Mouse (Mus musculus) kidney, postnatal 0 days (tissue): ENCODE measurements around the gene Ecel1. TPM values are rescaled to one million over a fixed set of nuclear protein-coding genes. Genes with fewer than 3 reads are reported as not detected.

ENCODE experiments used
- ATAC-seq: fragments of 200-750 bp; cut with Nextera tagmentation; replicated peaks from 2 replicates; pipeline ENCODE4 v1.8.0; 2017; ENCODE audit warnings: low read depth, moderate number of reproducible peaks, moderate TSS enrichment, moderate library complexity; ENCODE audit not compliant: low FRiP score
- DNase-seq: peaks from one replicate; pipeline ENCODE4 v3.0.0-alpha.2; 2016; ENCODE audit warnings: low spot score
- H3K27ac ChIP-seq: fragments of 300-500 bp; sonication (generic); 2 replicates; pipeline ENCODE4 v1.5.1; 2014; ENCODE audit warnings: mild to moderate bottlenecking
- H3K27me3 ChIP-seq: fragments of 300-500 bp; sonication (generic); 2 replicates; pipeline ENCODE4 v1.6.1; 2014; ENCODE audit warnings: low read length, mixed read lengths; ENCODE audit not compliant: insufficient read depth
- H3K36me3 ChIP-seq: fragments of 300-500 bp; sonication (generic); 2 replicates; pipeline ENCODE4 v1.6.1; 2014; ENCODE audit warnings: low read length, mixed read lengths; ENCODE audit not compliant: insufficient read depth
- H3K4me1 ChIP-seq: fragments of 300-500 bp; sonication (generic); replicated peaks from 2 replicates; pipeline ENCODE4 v1.6.1; 2014; ENCODE audit warnings: antibody characterized with exemption, low read length, mixed read lengths; ENCODE audit not compliant: insufficient read depth
- H3K4me2 ChIP-seq: fragments of 300-500 bp; sonication (generic); 2 replicates; pipeline ENCODE4 v1.6.1; 2014; ENCODE audit warnings: mild to moderate bottlenecking, low read length, moderate library complexity, mixed read lengths
- H3K4me3 ChIP-seq: fragments of 300-500 bp; sonication (generic); replicated peaks from 2 replicates; pipeline ENCODE4 v1.5.1; 2014; ENCODE audit warnings: low read depth, low read length
- H3K9ac ChIP-seq: fragments of 300-500 bp; sonication (generic); 2 replicates; pipeline ENCODE4 v1.6.1; 2014; ENCODE audit warnings: low read depth, low read length
- H3K9me3 ChIP-seq: fragments of 300-500 bp; sonication (generic); replicated peaks from 2 replicates; pipeline ENCODE4 v1.6.1; 2016; ENCODE audit warnings: low read length, inconsistent platforms, mixed read lengths
- CTCF ChIP-seq: IDR thresholded peaks from 2 replicates; pipeline ENCODE4 v1.5.1; 2016; ENCODE audit warnings: antibody characterized with exemption, low read depth, mild to moderate bottlenecking, moderate library complexity
- whole genome bisulfite sequencing: fragments of 180-500 bp; shearing (Covaris S2); extraction: QIAGEN DNeasy Blood & Tissue Kit; methylation state at CpG from one replicate; pipeline ENCODE4 v1.1.7; 2014; 5-methylcytosine and 5-hydroxymethylcytosine counted together
- polyA plus RNA-seq: library from polyadenylated mRNA; unstranded; fragments of >200 nt; fragmentation: Nextera tagmentation; extraction: Ambion mirVana; gene quantifications from 2 replicates; pipeline ENCODE4 v1.2.1, GENCODE M21; 2015

Gene Ecel1
- 0.05 and 0.11 TPM in 2 replicates for polyA plus RNA-seq

GRCm38 (mm10) chr1:87156199-87156587, at the start of gene Ecel1:
TSS of gene Ecel1 (minus strand) at chr1:87156521.
- peak within 1 kb of the TSS; percentile 61 for H3K4me2 ChIP-seq
- no peaks in the 10 kb centered on the region for H3K36me3 ChIP-seq
- H3K4me3 ChIP-seq = peak within 1 kb of the TSS; percentile 31
- ATAC-seq = no peak
- DNase-seq = no peak
- no peak for TF ChIP-seq CTCF
- 5% methylated on average over 11 of the region's 12 CpGs for WGBS
- no peak within 1 kb of the TSS for H3K9ac ChIP-seq
- no peak within 1 kb of the TSS for H3K27ac ChIP-seq
- no peaks in the 10 kb centered on the region for H3K9me3 ChIP-seq
- H3K27me3 ChIP-seq = peaks cover 72% of the 10 kb centered on the region
- H3K4me1 ChIP-seq = no peaks in the 10 kb centered on the region; the same call in 1 of the 2 replicates

DNA sequence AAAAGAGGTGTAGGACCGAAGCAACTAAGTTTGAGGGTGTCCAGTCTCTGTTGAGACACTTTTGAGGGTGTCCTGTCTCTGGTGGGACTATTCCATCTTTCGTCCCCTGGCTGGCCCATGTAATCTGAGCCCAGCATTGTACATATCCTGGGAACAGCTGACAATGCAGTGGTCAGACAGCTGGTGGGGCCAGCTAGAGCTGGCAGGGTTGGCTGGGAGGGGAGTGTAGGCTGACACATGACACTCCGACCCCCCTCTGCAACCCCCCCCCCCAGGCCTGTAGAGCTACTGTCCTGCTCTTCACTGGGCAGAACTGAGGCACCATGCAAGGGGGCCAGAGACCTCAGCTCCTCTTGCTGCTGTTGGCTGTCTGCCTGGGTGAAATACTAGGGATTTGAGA, 49.2 kb upstream of the Ecel1 start:
- no peak overlapping the region for H3K27ac ChIP-seq
- no peak for TF ChIP-seq CTCF
- WGBS = 25% methylated on average over 3 of the region's 3 CpGs
- no peak overlapping the region for H3K9ac ChIP-seq
- H3K4me1 ChIP-seq = no peaks in the 10 kb centered on the region
- DNase-seq (no peak), ATAC-seq (peak; percentile 26; the same call in 1 of the 2 replicates)
- no peak overlapping the region for H3K4me3 ChIP-seq
- H3K4me2 ChIP-seq = no peak overlapping the region
- H3K36me3 ChIP-seq = no peaks in the 10 kb centered on the region
- H3K9me3 ChIP-seq = no peaks in the 10 kb centered on the region
- H3K27me3 ChIP-seq = peaks cover 6% of the 10 kb centered on the region; the same call in 1 of the 2 replicates

DNA sequence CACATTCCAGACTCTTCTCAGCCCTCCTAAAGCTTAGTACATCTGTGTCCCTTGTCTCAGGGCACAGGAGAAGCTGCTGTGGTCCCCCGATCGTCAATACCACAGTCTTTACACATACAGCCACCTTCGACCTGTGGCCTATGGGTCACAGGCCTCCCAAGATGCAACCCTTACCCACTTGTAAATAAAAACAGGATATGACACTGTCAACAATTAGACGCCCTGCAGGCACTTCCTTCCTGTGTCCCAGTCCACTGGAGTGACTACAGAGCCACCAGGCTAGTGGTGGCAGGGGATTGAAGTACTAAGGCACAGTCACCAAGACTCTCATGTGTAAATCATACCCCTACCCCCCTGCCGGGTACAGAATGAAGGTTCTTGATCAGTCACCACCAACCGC, 48.7 kb upstream of the Ecel1 start:
- H3K4me1 ChIP-seq = no peaks in the 10 kb centered on the region
- no peaks in the 10 kb centered on the region for H3K9me3 ChIP-seq
- no peak for TF ChIP-seq CTCF
- 57% methylated on average over 6 of the region's 6 CpGs for WGBS
- no peak overlapping the region for H3K4me3 ChIP-seq
- no peaks in the 10 kb centered on the region for H3K36me3 ChIP-seq
- DNase-seq (no peak), ATAC-seq (no peak)
- no peak overlapping the region for H3K9ac ChIP-seq
- H3K27me3 ChIP-seq = peaks cover 6% of the 10 kb centered on the region; the same call in 1 of the 2 replicates
- no peak overlapping the region for H3K4me2 ChIP-seq
- no peak overlapping the region for H3K27ac ChIP-seq

GRCm38 (mm10) chr1:87204465-87204864, 48.1 kb upstream of the Ecel1 start, which contains the start of gene Chrng:
TSS of gene Chrng (plus strand) at chr1:87204657.
- Histone ChIP-seq H3K27me3 (peaks cover 6% of the 10 kb centered on the region; the same call in 1 of the 2 replicates), H3K27ac (no peak within 1 kb of the TSS), H3K4me3 (no peak within 1 kb of the TSS), H3K36me3 (no peaks in the 10 kb centered on the region), H3K9me3 (no peaks in the 10 kb centered on the region), H3K4me2 (no peak within 1 kb of the TSS), H3K9ac (no peak within 1 kb of the TSS), H3K4me1 (no peaks in the 10 kb centered on the region)
- 88% methylated on average over 7 of the region's 7 CpGs for WGBS
- ATAC-seq = no peak
- no peak for DNase-seq
- no peak for TF ChIP-seq CTCF

GRCm38 (mm10) chr1:87203779-87204178, 47.5 kb upstream of the Ecel1 start:
- no peak overlapping the region for H3K9ac ChIP-seq
- no peak overlapping the region for H3K4me3 ChIP-seq
- WGBS = 78% methylated on average over 5 of the region's 5 CpGs
- H3K36me3 ChIP-seq = no peaks in the 10 kb centered on the region
- no peaks in the 10 kb centered on the region for H3K4me1 ChIP-seq
- ATAC-seq = no peak
- no peak overlapping the region for H3K4me2 ChIP-seq
- peaks cover 6% of the 10 kb centered on the region; the same call in 1 of the 2 replicates for H3K27me3 ChIP-seq
- DNase-seq = no peak
- H3K9me3 ChIP-seq = no peaks in the 10 kb centered on the region
- no peak overlapping the region for H3K27ac ChIP-seq
- no peak for TF ChIP-seq CTCF

DNA sequence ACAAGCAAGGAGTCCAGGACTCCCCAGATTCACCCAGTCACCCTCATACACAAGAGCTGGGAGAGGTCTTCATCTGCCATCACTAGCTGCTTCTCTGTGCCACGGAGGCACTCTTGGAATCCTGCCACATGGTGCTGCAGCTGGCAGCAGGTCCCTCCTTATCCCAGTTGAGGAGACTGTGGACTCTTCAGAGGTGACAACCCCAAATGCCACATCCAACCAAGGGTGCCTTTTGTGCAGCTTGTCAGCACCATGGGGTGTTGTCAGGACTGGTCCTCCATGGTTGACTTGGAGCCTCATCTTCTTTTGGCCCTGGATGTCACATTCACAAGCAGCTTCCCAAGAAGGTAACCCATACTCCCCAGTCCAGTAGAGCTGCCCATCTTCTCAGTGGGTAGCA, 45.5 kb upstream of the Ecel1 start:
- Histone ChIP-seq H3K36me3 (no peaks in the 10 kb centered on the region), H3K27ac (no peak overlapping the region), H3K9ac (no peak overlapping the region), H3K4me2 (no peak overlapping the region), H3K4me3 (no peak overlapping the region), H3K4me1 (no peaks in the 10 kb centered on the region), H3K9me3 (no peaks in the 10 kb centered on the region), H3K27me3 (no peaks in the 10 kb centered on the region)
- WGBS = 61% methylated on average over 1 of the region's 1 CpGs
- no peak for TF ChIP-seq CTCF
- ATAC-seq (no peak), DNase-seq (no peak)

GRCm38 (mm10) chr1:87200811-87201210, 44.5 kb upstream of the Ecel1 start:
- no peaks in the 10 kb centered on the region for H3K27me3 ChIP-seq
- no peak overlapping the region for H3K4me2 ChIP-seq
- H3K9ac ChIP-seq = no peak overlapping the region
- H3K36me3 ChIP-seq = no peaks in the 10 kb centered on the region
- H3K4me1 ChIP-seq = no peaks in the 10 kb centered on the region
- H3K27ac ChIP-seq = no peak overlapping the region
- DNase-seq (no peak), ATAC-seq (no peak)
- H3K9me3 ChIP-seq = no peaks in the 10 kb centered on the region
- no peak for TF ChIP-seq CTCF
- no peak overlapping the region for H3K4me3 ChIP-seq
- 54% methylated on average over 2 of the region's 2 CpGs for WGBS
